ENCODE assay signal across 8 mouse cellular contexts in genomic region chr1:159234496-159234895, GRCm38 (mm10). TPM values are rescaled to one million over a fixed set of nuclear protein-coding genes. Genes with fewer than 3 reads are reported as not detected.
DNase-seq lines count a peak whose midpoint lies in the region; ATAC-seq and TF ChIP-seq lines count a peak whose summit lies in the region.

No protein-coding gene starts in this region.

- H3K36me3 ChIP-seq in stomach, embryonic 14.5 days (ENCODE audit: control insufficient read depth, insufficient read depth, low read length) = no peaks in the 10 kb centered on the region
- H3K36me3 ChIP-seq in stomach, postnatal 0 days (ENCODE audit: control insufficient read depth, insufficient read depth, low read length) = no peaks in the 10 kb centered on the region
- 0 out of 2 replicates have a peak, but pooled peaks cover 2% of the 10 kb centered on the region for H3K36me3 ChIP-seq in limb, embryonic 10.5 days

- no peak for ATAC-seq in stomach, embryonic 14.5 days (ENCODE audit: insufficient number of reproducible peaks, insufficient read depth, low FRiP score, low read depth)
- no peak for ATAC-seq in stomach, postnatal 0 days (ENCODE audit: low FRiP score, low TSS enrichment)

- H3K9ac ChIP-seq in stomach, embryonic 14.5 days (replicated peaks; ENCODE audit: low read depth, low read length) = no peak overlapping the region
- H3K9ac ChIP-seq in stomach, postnatal 0 days (ENCODE audit: low read length) = no peak overlapping the region

- TF ChIP-seq CTCF in stomach, postnatal 0 days (IDR thresholded peaks at IDR 0.05; ENCODE audit: low read depth) = no peak

- H3K4me3 ChIP-seq in stomach, embryonic 14.5 days (ENCODE audit: low read depth, low read length) = no peak overlapping the region
- no peak overlapping the region for H3K4me3 ChIP-seq in stomach, postnatal 0 days (ENCODE audit: low read depth, low read length)
- H3K4me3 ChIP-seq in limb, embryonic 10.5 days = 0 out of 2 replicates have a peak overlapping the region, but pooled peaks have one; percentile 67

- H3K4me2 ChIP-seq in stomach, embryonic 14.5 days (replicated peaks; ENCODE audit: low read depth, low read length) = peak overlapping the region; percentile 63; the same call in 1 of the 2 replicates
- no peak overlapping the region for H3K4me2 ChIP-seq in stomach, postnatal 0 days (replicated peaks; ENCODE audit: low read depth)

- WGBS in stomach, embryonic 14.5 days = 75% methylated on average over 2 of the region's 2 CpGs
- 65% methylated on average over 2 of the region's 2 CpGs for WGBS in stomach, postnatal 0 days
- WGBS in limb, embryonic 10.5 days = 81% methylated on average over 2 of the region's 2 CpGs

- peak; percentile 16 for DNase-seq in embryo, embryonic 10 days (ENCODE audit: low spot score)
- no peak for DNase-seq in embryo, embryonic 9.5 days (ENCODE audit: extremely low spot score)
- DNase-seq in stomach, postnatal 0 days (ENCODE audit: low spot score) = no peak
- no peak for DNase-seq in limb, embryonic 10.5 days (ENCODE audit: low spot score)
- DNase-seq in urinary bladder, postnatal 10 days (ENCODE audit: low spot score) = no peak
- DNase-seq in layer of hippocampus, adult 9-10 months (ENCODE audit: low spot score) = no peak
- no peak for DNase-seq in natural killer cell, adult 2 months (ENCODE audit: low spot score in 2 of 2)

- TF ChIP-seq EP300 in stomach, postnatal 0 days (optimal IDR thresholded peaks at IDR 0.05) = no peak

- no peaks in the 10 kb centered on the region for H3K9me3 ChIP-seq in stomach, embryonic 14.5 days (ENCODE audit: control insufficient read depth, low read depth, low read length)
- no peaks in the 10 kb centered on the region for H3K9me3 ChIP-seq in stomach, postnatal 0 days (ENCODE audit: control insufficient read depth, low read length)
- H3K9me3 ChIP-seq in limb, embryonic 10.5 days (replicated peaks) = no peaks in the 10 kb centered on the region

- H3K4me1 ChIP-seq in stomach, embryonic 14.5 days (ENCODE audit: control insufficient read depth, insufficient read depth, low read length) = peaks cover 17% of the 10 kb centered on the region
- H3K4me1 ChIP-seq in stomach, postnatal 0 days (replicated peaks; ENCODE audit: control insufficient read depth, insufficient read depth) = no peaks in the 10 kb centered on the region; the same call in 1 of the 2 replicates
- peaks cover 15% of the 10 kb centered on the region for H3K4me1 ChIP-seq in limb, embryonic 10.5 days

- no peaks in the 10 kb centered on the region for H3K27me3 ChIP-seq in stomach, embryonic 14.5 days (ENCODE audit: control insufficient read depth, insufficient read depth, low read length)
- H3K27me3 ChIP-seq in stomach, postnatal 0 days (ENCODE audit: control insufficient read depth, insufficient read depth, low read length) = no peaks in the 10 kb centered on the region
- H3K27me3 ChIP-seq in limb, embryonic 10.5 days (ENCODE audit: low read depth, poor library complexity, severe bottlenecking) = no peaks in the 10 kb centered on the region

- H3K27ac ChIP-seq in stomach, embryonic 14.5 days (ENCODE audit: low read length) = no peak overlapping the region
- no peak overlapping the region; the same call in 1 of the 2 replicates for H3K27ac ChIP-seq in stomach, postnatal 0 days (replicated peaks)
- no peak overlapping the region for H3K27ac ChIP-seq in limb, embryonic 10.5 days

RNA-seq across cellular contexts. Expression of gene Cop1, which starts 2.4 kb away (rescaled TPM):
- polyA plus RNA-seq in stomach, embryonic 14.5 days (2014; fragmentation: Nextera tagmentation; extraction: Ambion mirVana) = 37.7 and 38.2 TPM in 2 replicates
- polyA plus RNA-seq in stomach, postnatal 0 days (2015; fragmentation: Nextera tagmentation; extraction: Ambion mirVana) = 44.4 and 51.1 TPM in 2 replicates
- 69.1 and 69.8 TPM in 2 replicates for polyA plus RNA-seq in limb, embryonic 10.5 days (2016; fragmentation: Nextera tagmentation; extraction: Ambion mirVana)
